Mouse (Mus musculus) forelimb bud, embryonic 11.5 days (tissue): ENCODE data around the gene Cemip2.
A peak's percentile ranks its signal among the peaks of the same experiment; 100 is the strongest.

Experiments used
- DNase-seq: peaks from one replicate; pipeline ENCODE4 v3.0.0-alpha.2; 2012; ENCODE audit warnings: low read depth, low spot score

Gene Cemip2

GRCm38 (mm10) chr19:21779106-21779505 lies 964 bp downstream of the Cemip2 start:
- no peak for DNase-seq

- no peak for DNase-seq
Observed at GRCm38 (mm10) chr19:21780663-21781062, 2.5 kb downstream of the Cemip2 start.

- DNase-seq = no peak
Observed at GRCm38 (mm10) chr19:21781066-21781786, 3.1 kb downstream of the Cemip2 start.

- peak; percentile 55 for DNase-seq
Observed at GRCm38 (mm10) chr19:21781787-21782432, 3.8 kb downstream of the Cemip2 start.

DNA sequence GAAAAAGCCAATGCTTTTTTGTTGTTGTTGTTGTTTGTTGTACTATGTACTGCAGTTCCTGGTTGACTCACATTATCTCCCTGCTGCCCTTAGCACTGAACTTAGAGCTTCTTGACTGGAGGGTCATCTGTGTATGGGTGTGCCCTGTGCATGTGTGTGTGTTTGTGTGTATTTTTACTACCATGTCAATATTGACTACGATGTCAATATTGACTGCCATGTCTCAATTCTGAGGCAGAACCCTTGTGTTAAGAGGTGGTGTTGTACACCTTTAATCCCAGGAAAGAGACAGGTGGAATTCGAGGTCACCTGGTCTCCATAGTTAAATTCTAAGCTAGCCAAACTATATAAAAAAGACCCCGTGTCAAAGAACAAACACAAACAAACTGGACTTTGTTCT lies 5.6 kb downstream of the Cemip2 start:
- DNase-seq = no peak

GRCm38 (mm10) chr19:21784331-21785131 lies 6.4 kb downstream of the Cemip2 start:
- no peak for DNase-seq

GRCm38 (mm10) chr19:21785132-21785528 lies 7.0 kb downstream of the Cemip2 start:
- DNase-seq = no peak

DNA sequence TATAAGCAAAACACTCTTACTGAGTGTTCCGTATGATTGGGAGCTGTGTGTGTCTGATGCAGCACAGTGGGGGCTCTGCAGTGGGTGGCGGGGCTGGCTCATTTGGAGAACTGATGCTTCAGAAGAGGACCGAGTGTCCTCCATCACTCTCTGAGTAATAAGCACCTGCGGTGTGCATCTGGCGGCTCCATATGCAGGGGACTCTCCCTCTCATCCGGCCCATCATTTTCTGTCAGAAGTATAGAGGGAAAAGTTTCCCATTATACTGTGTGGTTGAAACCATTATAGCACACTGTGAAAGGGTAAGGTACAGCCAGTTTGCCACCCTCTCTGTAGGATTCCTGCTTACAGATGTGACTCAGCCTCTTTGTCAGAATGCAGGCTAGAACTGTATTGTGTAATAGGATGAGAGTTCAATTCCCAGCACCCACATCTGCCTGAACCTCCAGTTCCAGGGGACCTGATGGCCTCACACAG lies 8.9 kb downstream of the Cemip2 start:
- DNase-seq = no peak

GRCm38 (mm10) chr19:21788999-21789398 lies 10.9 kb downstream of the Cemip2 start:
- no peak for DNase-seq

GRCm38 (mm10) chr19:21789676-21790075 lies 11.5 kb downstream of the Cemip2 start:
- DNase-seq = no peak

GRCm38 (mm10) chr19:21791386-21791785 lies 13.2 kb downstream of the Cemip2 start:
- DNase-seq = no peak

DNA sequence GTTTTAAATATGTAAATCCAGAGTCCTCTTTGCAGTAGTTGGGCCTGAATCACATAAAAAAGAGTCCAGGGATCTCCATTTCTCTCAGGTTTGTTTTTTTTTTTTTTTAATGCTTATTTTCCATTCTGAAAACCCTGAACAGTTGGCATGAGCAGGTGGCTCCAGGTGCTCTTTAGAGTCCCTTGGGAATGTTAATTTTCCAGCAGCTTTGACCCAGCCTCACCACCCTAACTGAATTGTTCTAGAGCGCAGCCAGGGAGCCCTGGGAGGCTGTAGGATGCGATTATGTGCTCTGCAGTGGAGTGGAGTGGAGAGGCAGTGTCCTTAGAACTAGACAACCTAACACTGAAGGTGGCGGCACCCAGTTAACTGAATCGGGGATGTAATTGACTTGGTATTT lies 13.7 kb downstream of the Cemip2 start:
- DNase-seq = no peak

DNA sequence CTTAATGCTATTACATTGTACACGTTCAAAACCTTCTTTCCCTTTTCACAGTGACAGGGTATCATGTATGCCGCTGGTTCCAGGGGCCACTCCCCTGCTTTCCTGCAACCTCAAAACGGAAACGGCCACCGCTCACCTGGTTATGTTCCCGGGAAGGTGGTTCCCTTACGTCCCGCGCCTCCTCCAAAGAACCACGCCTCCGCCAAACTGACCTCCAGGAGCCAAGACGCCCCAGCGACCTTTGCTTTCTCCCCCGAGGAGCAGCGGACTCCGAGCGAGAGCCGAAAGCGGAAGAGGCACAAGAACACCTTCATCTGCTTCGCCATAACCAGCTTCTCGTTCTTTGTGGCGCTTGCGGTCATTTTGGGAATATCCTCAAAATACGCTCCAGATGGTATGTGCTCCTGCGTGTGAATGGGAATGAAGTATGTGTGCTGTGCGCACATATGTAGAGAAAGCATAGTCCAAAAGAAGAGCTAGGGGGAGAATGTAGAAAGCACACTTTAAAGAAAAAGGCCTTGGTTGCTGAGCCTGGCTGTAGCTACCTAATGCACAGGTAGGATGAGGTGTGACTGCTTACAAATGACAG lies 14.5 kb downstream of the Cemip2 start:
- no peak for DNase-seq

GRCm38 (mm10) chr19:21794569-21794968 lies 16.4 kb downstream of the Cemip2 start:
- no peak for DNase-seq

DNA sequence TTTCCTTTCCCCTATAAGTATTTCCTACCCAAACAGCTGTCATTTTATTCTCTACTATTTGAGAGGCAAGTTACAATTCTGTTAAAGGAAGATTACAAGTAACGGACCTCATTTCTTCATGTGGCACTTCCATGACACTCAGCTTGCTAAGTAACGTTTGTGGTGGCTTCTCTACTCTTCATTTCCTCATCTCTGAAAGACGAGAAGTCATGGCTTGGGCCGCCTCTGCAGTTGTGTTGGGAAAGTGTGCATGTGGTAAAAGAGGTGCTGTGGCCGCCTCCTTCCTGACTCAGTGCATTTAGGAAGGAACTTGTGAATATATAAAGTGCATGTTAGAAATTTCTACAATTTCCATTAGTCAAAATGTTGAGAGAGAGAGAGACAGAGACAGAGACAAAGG lies 18.2 kb downstream of the Cemip2 start:
- no peak for DNase-seq

DNA sequence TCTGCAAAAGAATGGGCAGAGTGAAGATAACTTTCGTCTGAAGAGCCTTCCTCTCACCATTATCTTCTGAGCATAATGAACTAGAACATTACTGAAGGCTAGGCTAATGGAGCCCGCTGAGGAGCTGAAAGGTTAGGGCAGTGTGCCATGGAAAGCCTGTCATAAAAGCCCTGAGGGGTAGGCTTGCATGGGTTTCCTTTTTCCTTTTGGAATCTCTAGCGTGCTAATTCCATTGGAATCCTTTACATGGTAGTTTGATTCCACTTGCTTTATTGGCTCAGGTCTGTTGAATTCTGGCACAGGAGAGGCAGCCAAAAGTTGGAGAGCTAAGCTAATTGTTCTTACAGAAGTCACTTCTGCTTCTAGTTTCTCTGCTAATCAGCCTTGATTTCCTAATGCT lies 20.6 kb downstream of the Cemip2 start:
- DNase-seq = no peak

DNA sequence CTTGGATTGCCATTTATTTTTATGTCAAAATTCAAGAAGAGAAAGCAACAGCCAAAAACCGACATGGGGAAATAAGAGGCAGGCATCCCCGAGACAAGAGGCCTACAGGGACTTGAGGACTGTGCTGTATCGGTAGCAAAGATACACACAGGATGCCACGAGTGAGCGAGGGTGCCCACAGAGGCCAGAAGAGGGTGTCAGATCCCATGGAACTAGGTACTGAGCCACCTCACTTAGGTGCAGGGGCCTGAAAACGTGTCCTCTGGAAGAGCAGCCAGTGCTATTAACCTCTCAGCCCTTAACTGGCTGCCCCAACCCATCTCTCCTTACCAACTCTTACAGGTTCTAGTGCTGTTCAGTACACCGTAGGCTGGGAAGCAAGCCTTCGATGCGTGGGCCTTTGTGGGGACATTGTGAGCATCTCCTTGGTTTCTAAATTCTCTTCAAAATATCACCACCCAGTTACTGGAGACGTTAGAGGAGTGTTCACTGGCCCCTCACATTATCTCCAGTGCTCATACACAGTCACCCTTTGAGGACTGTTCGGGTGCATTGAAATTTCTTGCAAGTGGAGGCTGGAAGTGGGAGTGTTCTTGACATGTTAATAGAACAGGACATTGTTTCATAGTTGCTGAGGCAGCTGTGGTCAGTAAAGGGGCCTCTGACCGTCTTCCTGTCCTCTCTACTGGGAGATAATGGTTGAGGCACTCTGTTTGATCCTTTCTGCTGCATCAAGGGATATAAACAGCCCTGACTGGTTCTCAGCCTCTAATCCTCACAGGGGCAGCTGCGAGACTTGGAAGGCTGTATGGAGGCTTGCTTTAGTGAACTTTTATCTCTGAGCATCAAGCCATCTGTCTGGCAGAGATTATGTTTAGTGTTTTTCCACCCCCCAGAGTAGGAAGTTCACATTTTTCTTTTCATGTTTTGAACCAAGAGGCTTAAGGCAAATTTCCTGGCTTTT lies 21.6 kb downstream of the Cemip2 start:
- DNase-seq = no peak

- DNase-seq = no peak
Observed at GRCm38 (mm10) chr19:21804488-21804887, 26.3 kb downstream of the Cemip2 start.

DNA sequence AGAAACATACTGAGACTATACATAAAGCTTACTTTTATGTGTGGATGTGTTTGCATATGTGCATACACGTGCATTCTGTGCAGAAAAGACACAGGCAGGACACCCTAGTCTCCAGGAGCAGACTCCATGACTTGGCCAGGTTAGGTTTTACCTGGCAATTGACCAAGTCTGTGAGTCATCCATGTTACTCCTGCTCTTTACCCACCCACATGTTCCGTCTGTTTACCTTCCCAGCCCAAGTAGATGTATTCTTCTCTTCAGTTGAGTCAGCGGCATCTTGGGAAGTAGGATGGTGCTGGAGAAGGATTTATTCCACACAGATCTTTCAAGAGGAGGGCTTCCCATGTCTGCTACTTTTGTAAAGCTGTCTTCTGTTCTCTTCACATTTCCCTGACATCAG lies 27.2 kb downstream of the Cemip2 start:
- no peak for DNase-seq

DNA sequence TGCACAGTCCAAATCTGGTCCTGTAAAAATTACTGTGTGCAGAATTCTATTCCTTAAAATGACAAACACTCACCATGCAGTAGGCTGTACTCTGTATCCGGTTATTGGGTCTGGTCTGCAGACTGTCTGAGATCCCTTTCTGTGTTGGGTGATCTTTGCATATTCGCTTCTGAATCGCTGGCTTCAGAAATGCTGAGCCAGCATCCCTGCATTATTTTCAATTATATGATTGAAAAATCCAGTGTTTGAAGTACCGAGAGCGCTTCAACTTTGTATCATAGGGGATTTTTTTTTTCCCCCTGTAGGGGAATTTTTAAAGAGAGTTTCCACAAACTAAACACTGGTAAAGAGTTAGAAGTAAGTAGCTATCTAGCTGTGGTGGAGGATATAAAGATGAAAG lies 32.0 kb downstream of the Cemip2 start:
- DNase-seq = no peak

DNA sequence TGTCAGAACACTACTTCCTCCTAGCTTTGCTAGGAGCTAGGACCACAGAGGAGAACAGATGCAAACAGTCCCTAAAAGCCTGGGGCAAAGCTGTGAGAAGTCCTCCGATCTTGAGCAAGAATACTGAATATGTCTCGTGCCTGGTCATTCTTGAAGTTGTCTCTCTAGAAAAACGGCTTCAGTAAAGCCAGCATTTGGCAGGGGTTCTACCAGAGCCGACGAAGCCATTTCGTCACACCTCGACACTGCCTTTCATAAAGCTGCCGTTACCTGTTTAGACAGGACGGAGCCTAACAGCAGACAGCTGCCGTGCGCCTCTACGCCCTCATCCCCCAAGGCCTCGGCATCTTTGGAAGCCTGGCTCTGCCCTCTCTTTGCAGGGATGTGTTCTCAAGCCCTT lies 35.4 kb downstream of the Cemip2 start:
- no peak for DNase-seq
